Mouse (Mus musculus) liver (tissue): ENCODE data around the gene Diaph2.
"Not testable (repeated sequence)": the region's sequence is repeated elsewhere in the genome, so short reads cannot be mapped to it uniquely, and the experiment has no call there.

Experiments used
- DNase-seq: peaks from one replicate; pipeline ENCODE4 v3.0.0-alpha.2; 2020; ENCODE audit warnings: mixed read lengths

The Diaph2 gene

GRCm38 (mm10) chrX:129749571-129750061, at the start of gene Diaph2:
TSS of gene Diaph2 (plus strand) at chrX:129749742.
- peak; percentile 77 for DNase-seq

- no peak for DNase-seq
These were observed 47.8 kb upstream of the Diaph2 start for GRCm38 (mm10) chrX:129701634-129702312.

GRCm38 (mm10) chrX:129709656-129710055, 39.9 kb upstream of the Diaph2 start:
- DNase-seq, result no peak

- no peak for DNase-seq
These were observed 20.8 kb upstream of the Diaph2 start for GRCm38 (mm10) chrX:129728717-129729220.

- DNase-seq, result no peak
These were observed 13.0 kb upstream of the Diaph2 start for GRCm38 (mm10) chrX:129736562-129736961.

- no peak for DNase-seq
These were observed 10.3 kb upstream of the Diaph2 start for GRCm38 (mm10) chrX:129739226-129739625.

- no peak for DNase-seq
These were observed 6.6 kb upstream of the Diaph2 start for GRCm38 (mm10) chrX:129742981-129743380.

GRCm38 (mm10) chrX:129745976-129746375, 3.6 kb upstream of the Diaph2 start:
- DNase-seq, result no peak

- no peak for DNase-seq
These were observed 440 bp upstream of the Diaph2 start for GRCm38 (mm10) chrX:129749102-129749501.

- DNase-seq, result peak; percentile 3
These were observed 590 bp downstream of the Diaph2 start for GRCm38 (mm10) chrX:129750094-129750569.

GRCm38 (mm10) chrX:129750606-129751005, 1.1 kb downstream of the Diaph2 start:
- DNase-seq, result peak; percentile 3

- no peak for DNase-seq
These were observed 7.1 kb downstream of the Diaph2 start for GRCm38 (mm10) chrX:129756606-129757005.

- no peak for DNase-seq
These were observed 13.1 kb downstream of the Diaph2 start for GRCm38 (mm10) chrX:129762649-129763048.

GRCm38 (mm10) chrX:129765378-129765777, 15.8 kb downstream of the Diaph2 start:
- no peak for DNase-seq

- DNase-seq, result no peak
These were observed 17.3 kb downstream of the Diaph2 start for GRCm38 (mm10) chrX:129766811-129767210.

- DNase-seq, result no peak
These were observed 21.1 kb downstream of the Diaph2 start for GRCm38 (mm10) chrX:129770625-129771024.

GRCm38 (mm10) chrX:129773556-129774255, 24.2 kb downstream of the Diaph2 start:
- DNase-seq, result no peak

GRCm38 (mm10) chrX:129774478-129774877, 24.9 kb downstream of the Diaph2 start:
- DNase-seq, result no peak

- DNase-seq, result no peak
These were observed 27.2 kb downstream of the Diaph2 start for GRCm38 (mm10) chrX:129776761-129777160.

GRCm38 (mm10) chrX:129777404-129777962, 27.9 kb downstream of the Diaph2 start:
- no peak for DNase-seq

- no peak for DNase-seq
These were observed 32.3 kb downstream of the Diaph2 start for GRCm38 (mm10) chrX:129781844-129782243.

GRCm38 (mm10) chrX:129784062-129784461, 34.5 kb downstream of the Diaph2 start:
- no peak for DNase-seq

- DNase-seq, result not testable (repeated sequence)
These were observed 50.4 kb downstream of the Diaph2 start for GRCm38 (mm10) chrX:129799920-129800319.
